Mouse (Mus musculus) A20 (cell line): ENCODE data around the gene D7Ertd443e.

Experiments
- DNase-seq: peaks from one replicate; pipeline ENCODE4 v3.0.0-alpha.2; 2011; ENCODE audit warnings: low read depth, low spot score

D7Ertd443e gene

DNA sequence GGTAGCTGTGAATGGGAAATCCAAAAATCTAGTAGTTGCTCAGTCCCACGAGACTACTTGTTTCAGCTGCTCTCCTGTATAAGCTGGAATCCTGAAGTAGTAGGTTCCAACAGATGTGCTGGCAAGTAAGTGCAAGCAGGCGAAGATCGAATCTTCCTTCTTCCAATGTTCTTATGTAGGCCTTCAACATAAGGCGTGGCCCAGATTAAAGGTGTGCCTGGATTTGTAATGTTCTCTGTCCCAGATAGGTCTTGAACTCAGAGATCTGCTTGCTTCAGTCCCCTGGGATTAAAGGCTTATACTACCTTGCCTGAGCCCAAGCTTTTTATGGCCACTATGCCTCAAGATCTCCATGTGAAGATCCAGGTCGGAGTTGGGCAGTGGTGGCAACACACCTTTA is at the start of gene D7Ertd443e:
Gene D7Ertd443e (minus strand): TSS at position 101 of the 400 bp plus-strand sequence.
- no peak for DNase-seq

DNA sequence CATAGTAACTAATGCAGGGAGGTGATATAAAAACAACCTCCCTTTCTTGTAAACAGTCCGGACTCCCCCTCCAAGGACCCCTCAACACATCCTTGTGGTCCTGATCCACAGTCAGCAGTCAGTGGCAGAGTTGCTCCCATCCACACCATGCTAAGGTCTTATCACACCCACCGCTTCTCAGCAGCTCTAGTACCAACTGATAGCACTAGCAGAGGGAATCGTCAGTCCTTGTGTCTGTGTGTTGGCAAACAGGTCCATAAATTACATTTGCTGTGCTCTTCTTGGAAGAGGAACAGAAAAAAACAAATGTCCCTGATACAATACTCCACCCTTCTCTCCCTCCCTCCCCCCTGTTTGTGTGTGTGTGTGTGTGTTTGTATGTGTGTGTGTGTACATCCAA is 46.2 kb upstream of the D7Ertd443e start:
- DNase-seq = no peak

GRCm38 (mm10) chr7:134428676-134429075 is 43.2 kb upstream of the D7Ertd443e start:
- DNase-seq = no peak

- no peak for DNase-seq
These were observed 29.6 kb upstream of the D7Ertd443e start for GRCm38 (mm10) chr7:134415014-134415413.

GRCm38 (mm10) chr7:134414005-134414690 is 28.7 kb upstream of the D7Ertd443e start:
- DNase-seq = no peak

GRCm38 (mm10) chr7:134408641-134409040 is 23.2 kb upstream of the D7Ertd443e start:
- no peak for DNase-seq

GRCm38 (mm10) chr7:134400746-134401145 is 15.3 kb upstream of the D7Ertd443e start:
- no peak for DNase-seq

GRCm38 (mm10) chr7:134396769-134397168 is 11.3 kb upstream of the D7Ertd443e start:
- DNase-seq = no peak

DNA sequence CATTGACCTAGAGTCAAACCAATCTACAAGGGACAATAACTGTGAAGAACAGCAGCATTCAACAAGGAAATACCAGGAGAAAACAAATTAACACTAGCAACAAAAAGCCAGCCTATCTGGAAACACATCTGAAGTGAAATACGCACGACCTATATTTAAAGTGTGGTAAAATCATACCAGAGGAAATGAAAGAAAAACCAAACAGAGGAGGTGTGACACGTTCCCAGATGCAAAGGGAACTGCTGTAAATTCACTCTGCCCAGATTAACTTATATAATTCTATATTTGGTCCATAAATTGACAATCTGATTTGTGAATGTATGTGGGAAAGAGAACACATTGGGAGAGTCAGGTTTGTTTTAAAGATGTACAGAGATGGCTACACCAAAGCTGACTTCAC is 2.7 kb downstream of the D7Ertd443e start:
- no peak for DNase-seq

DNA sequence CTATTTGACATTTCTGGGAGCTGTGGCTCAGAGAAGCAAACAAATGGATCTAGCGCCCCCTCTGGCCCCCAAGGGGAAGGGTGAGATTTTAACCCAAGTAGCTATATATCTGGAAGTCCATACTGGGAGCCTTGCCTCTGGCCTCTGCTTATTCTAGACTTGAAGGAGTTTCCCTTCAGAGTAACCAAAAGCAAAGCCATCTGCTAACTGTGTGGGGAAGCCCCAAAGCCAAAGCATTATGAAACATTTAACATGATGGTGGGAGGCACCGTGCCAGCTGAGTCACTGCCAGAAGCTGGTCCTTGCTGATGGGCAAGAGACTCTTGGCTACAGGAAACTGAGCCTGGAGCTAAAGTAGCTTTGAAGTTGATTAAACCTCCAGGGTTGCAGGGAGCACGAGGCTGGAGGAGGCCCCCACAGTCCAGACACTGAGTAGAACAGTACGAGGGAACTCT is 4.0 kb downstream of the D7Ertd443e start:
- no peak for DNase-seq

DNA sequence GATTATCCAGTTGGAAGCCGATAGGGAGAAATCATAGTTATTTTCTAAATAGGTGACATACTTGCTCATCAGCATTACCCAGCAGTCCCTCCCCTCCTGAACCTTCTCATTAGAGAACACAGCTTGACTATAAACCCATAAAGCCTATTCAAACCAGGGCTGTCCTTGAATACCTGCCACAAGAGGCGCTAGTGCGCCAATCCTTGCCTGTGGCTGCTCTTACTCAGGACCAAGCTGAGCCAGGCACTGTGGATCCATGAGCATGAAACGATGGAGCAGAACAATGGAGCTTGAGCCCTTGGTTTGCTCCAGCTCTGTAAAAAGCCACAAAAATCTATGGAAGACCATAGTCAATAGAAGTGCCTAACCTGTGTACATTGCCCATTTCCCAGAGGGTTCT is 7.2 kb downstream of the D7Ertd443e start:
- DNase-seq = no peak

DNA sequence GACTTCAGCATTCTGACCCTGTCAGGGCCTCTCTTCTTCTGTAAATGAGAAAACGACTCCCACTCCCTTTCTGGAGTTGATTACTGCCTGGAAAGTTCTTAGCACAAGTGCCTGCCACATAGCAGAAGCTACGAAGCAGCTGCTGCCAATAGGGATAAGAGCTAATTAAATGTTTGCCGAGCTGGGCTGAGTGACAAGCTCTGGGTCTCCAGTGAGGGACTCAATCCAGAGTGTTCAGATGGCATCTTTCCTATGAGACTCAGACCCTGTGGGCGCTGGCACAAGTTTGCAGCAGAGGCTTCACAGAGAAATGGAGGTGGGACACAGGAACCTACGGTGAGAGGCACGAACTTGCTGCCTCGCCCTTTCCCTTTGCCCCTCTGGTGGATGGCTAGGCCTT is 8.7 kb downstream of the D7Ertd443e start:
- DNase-seq = no peak

- DNase-seq = no peak
These were observed 13.2 kb downstream of the D7Ertd443e start for GRCm38 (mm10) chr7:134372276-134372675.

GRCm38 (mm10) chr7:134369241-134369640 is 16.2 kb downstream of the D7Ertd443e start:
- no peak for DNase-seq

DNA sequence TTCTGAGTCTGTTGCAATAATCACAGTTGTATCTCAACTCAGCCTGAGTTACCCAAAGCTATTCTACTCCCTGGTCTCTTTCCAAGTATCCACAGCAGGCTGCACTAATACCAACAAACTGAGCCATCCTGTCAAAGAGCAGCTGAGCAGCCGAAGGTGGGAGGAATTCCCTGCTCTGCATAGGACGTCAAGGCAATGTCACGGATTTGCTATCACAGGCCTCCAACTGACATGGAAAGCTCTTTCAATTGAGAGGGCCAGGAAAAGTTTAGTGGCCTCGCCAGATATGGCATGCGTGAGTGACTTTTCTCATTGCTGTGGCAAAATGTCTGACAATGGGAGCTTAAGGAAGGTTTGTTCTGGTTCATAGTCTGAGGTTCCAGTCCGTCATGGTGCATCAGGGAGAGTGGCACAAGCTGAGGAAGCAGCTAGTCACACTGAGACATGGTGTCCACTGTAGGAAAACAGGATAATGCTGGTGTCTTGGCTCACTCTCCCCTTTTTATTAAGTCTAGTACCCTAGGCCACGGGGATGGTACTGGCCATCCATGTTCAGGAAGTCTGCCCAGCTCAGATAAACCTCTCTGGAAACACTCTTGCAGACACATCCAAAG is 23.1 kb downstream of the D7Ertd443e start:
- no peak for DNase-seq

GRCm38 (mm10) chr7:134348825-134349224 is 36.6 kb downstream of the D7Ertd443e start:
- no peak for DNase-seq

GRCm38 (mm10) chr7:134342202-134342601 is 43.3 kb downstream of the D7Ertd443e start:
- DNase-seq = no peak

DNA sequence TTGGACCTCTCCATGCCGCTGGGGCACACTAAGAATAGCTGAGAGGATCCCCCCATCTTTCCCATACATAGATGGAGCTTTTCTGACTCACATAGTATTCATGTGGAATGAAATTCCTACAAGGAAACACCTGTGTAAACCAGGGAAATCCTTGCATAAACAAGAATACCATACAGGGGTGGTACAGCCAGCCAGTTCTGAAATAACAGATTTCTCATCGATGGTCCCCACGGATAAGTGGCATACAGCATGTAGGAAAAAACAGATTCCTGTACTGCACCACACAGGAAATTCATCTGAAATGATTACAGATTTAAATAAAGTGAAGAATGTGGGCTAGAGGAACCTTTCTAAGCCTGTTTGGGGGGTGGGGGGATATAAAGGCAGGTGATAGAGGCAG is 49.5 kb downstream of the D7Ertd443e start:
- DNase-seq = no peak

DNA sequence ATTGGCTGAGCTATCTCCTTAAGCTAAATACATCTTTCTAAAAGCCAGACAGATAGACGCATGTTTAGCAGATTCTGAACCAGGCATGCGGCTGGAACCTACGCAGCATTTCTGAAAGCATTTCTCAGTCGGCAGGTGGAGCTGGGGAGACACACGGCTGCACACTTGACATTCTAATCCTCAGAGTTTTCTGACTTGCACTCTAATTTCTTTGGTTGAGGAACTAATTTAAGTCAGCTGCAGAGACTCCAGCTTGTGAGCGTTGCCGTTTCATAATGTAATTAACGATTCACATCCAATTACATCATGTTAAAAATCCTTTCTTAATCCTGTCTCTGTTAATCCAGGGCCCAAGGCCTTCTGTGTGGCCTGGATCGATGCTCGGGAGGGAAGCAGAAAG is 64.5 kb downstream of the D7Ertd443e start:
- DNase-seq = no peak

DNA sequence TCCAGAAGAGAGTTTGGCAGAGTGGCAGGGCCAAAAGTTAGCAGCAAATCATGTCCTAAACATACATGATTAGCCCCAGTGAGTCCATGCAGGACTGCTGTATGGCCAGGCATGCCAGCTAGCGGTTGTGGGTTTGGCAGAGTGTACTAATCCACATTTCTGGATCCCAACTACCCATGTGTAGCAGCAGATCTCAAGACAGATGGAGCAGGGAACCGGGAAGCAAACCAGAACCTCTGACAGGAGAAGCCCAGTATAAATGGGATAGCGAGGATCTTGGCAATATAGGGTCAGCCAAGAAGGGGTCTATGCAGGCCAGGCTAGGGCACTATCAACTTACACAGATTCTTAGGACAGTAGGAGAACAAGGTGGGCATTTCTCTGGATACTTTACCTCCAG is 83.4 kb downstream of the D7Ertd443e start:
- DNase-seq = no peak

- DNase-seq = no peak
These were observed 84.2 kb downstream of the D7Ertd443e start for GRCm38 (mm10) chr7:134301285-134301684.

DNA sequence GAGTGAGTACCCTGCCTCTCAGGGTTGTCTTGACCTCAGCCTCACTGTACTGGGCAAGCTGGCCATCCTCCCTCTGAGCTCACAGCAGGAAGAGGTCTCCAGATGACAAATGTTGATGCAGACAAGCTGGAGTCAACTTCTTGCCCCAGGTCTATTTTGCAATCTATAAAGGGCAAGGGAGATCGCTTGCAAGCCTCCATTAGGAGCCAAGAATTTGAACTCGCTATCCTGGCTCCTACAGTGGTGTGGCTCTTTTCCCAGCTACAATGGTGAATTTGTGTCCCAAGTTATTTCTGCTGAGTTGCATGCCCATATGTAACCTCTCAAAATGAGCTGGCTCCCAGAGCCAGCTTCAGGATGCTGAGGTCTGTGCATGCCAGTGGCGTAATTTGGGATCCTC is 92.7 kb downstream of the D7Ertd443e start:
- DNase-seq = no peak

- no peak for DNase-seq
These were observed 95.7 kb downstream of the D7Ertd443e start for GRCm38 (mm10) chr7:134289611-134290301.
